Mouse (Mus musculus) stomach, postnatal 0 days (tissue): Measurements from ENCODE around the gene Ly6g6c.

Experiments
- CTCF ChIP-seq: IDR thresholded peaks from 2 replicates; pipeline ENCODE4 v1.5.1; 2016; ENCODE audit warnings: antibody characterized with exemption, low read depth, mild to moderate bottlenecking, moderate library complexity
- EP300 ChIP-seq: optimal IDR thresholded peaks from 2 replicates; pipeline ENCODE3; 2016; ENCODE audit warnings: antibody characterized with exemption

GRCm38 (mm10) chr17:35083929-35084497 lies 18.8 kb downstream of the Ly6g6c start:
- TF ChIP-seq CTCF (no peak), EP300 (no peak)
